Mouse (Mus musculus) olfactory bulb, adult 2 months (tissue): ENCODE data around the gene Otud4. TPM values are rescaled to one million over a fixed set of nuclear protein-coding genes. Genes with fewer than 3 reads are reported as not detected.

Experiments used
- H3K27ac ChIP-seq: fragments of 200-500 bp; 2 replicates; pipeline ENCODE4 v1.5.1; 2012; ENCODE audit warnings: low read depth, low read length; ENCODE audit not compliant: insufficient read depth
- H3K4me1 ChIP-seq: fragments of 200-500 bp; 2 replicates; pipeline ENCODE4 v1.6.1; 2012; ENCODE audit warnings: low read length; ENCODE audit not compliant: control insufficient read depth, insufficient read depth
- H3K4me3 ChIP-seq: fragments of 200-500 bp; 2 replicates; pipeline ENCODE4 v1.5.1; 2012; ENCODE audit warnings: mild to moderate bottlenecking, low read depth, low read length, moderate library complexity; ENCODE audit not compliant: insufficient read depth
- CTCF ChIP-seq: fragments of 200-500 bp; IDR thresholded peaks from 2 replicates; pipeline ENCODE4 v1.5.1; 2012; ENCODE audit warnings: low read depth, mild to moderate bottlenecking, low read length, moderate library complexity; ENCODE audit not compliant: insufficient read depth
- POLR2A ChIP-seq: fragments of 200-500 bp; IDR thresholded peaks from 2 replicates; pipeline ENCODE4 v1.6.1; 2012; ENCODE audit warnings: mild to moderate bottlenecking, low read depth, low read length, moderate library complexity; ENCODE audit not compliant: insufficient read depth
- WGBS: fragments of 180-500 bp; shearing (Covaris S2); methylation state at CpG from one replicate; pipeline ENCODE4 v1.1.7; 2018; 5-methylcytosine and 5-hydroxymethylcytosine counted together
- polyA plus RNA-seq: library from polyadenylated mRNA; stranded (reverse); fragments of >200 nt; gene quantifications from 2 replicates; pipeline ENCODE4 v1.2.4, GENCODE M21; 2012; ENCODE audit warnings: low replicate concordance; ENCODE audit not compliant: missing spikeins, insufficient read depth, insufficient read length

Otud4 gene
- polyA plus RNA-seq, 1 experiment: not detected

DNA sequence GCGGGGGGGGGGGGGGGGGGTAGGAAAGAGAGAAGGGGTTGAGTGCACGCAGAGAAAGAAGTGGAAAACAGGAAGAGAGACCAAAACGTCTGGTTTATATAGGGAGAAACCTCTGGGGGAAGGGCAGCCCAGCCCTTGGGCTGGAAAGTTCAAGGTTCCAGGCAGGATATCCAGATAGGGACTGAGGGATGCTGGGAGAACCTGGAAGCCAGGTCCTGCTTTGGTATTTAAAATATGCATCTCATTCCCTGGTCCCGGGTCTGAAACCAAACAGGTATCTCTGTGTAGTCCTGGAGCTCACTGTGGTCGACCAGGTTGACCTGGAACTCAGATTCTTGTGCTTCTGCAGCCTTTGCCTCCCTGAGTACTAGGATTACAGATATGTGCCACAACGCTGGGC is 73.3 kb downstream of the Otud4 start:
- Histone ChIP-seq H3K4me1 (no peaks in the 10 kb centered on the region), H3K4me3 (no peak overlapping the region), H3K27ac (no peak overlapping the region)
- TF ChIP-seq CTCF: no peak
- no peak for TF ChIP-seq POLR2A
- WGBS: 60% methylated on average over 6 of the region's 6 CpGs

DNA sequence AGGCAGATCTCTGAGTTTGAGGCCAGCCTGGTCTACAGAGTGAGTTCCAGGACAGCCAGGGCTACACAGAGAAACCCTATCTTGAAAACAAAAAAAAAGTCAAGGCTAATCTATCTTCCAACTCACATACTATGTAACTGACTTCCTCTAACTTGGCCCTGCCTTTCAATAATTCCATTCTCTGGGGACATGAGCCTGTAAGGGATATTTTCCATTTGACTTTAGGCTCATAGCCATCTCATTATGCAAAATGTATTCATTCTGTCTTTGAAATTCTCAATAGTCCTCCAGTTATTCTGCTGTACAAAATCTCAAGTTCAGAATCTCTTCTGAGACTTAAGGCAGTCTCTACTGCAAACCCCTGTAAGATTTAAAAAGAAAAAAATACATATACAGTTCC is 82.1 kb downstream of the Otud4 start:
- no peak overlapping the region for H3K27ac ChIP-seq
- H3K4me3 ChIP-seq: no peak overlapping the region
- TF ChIP-seq CTCF (no peak), POLR2A (no peak)
- H3K4me1 ChIP-seq: no peaks in the 10 kb centered on the region

DNA sequence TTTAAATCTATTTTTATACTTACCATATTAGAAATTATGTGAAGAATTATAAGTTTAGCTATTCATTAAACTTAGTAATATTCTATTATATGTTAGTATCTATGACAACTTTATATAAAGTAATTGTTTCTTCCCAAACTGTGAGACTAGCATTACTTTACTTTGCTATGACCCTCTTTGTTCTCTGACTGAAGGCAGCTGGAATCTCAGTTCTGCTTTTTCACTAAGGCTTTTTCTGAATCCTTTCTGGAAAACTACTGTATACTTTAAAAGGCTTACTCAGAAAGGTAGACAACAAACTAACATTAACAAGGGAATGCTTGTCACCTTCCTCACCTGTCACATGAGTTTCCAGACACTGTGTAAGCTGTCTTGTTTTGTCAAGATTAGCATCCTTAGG is 83.9 kb downstream of the Otud4 start:
- Histone ChIP-seq H3K27ac (no peak overlapping the region), H3K4me1 (no peaks in the 10 kb centered on the region), H3K4me3 (no peak overlapping the region)
- TF ChIP-seq CTCF (no peak), POLR2A (no peak)

DNA sequence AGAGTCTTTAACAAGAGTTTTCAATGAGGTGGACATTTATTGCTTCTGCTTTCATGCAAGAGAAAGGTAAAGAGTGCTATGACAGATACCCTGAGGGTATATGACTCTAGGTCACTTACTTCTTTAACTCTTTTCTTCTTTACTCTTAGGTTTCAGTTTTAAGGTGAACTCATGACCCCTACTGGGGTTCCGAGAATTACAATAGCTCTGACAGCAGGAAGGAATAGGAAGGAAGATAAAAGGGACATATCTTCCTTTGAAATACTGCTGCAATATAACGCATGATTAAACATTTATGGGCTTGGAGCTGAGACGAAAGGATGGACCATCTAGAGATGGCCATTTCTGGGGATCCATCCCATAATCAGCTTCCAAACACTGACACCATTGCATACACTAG is 85.2 kb downstream of the Otud4 start:
- Histone ChIP-seq H3K27ac (no peak overlapping the region), H3K4me3 (no peak overlapping the region), H3K4me1 (no peaks in the 10 kb centered on the region)
- whole genome bisulfite sequencing: 83% methylated on average over 3 of the region's 3 CpGs
- TF ChIP-seq CTCF: no peak
- TF ChIP-seq POLR2A: no peak

Other genes starting within 250 kb of the Otud4 start
- not detected in 2 replicates for gene Smad1, start 240.1 kb upstream of the Otud4 start, polyA plus RNA-seq
- not detected in 2 replicates for gene Abce1, start 72.1 kb downstream of the Otud4 start, polyA plus RNA-seq
- gene Anapc10, start 72.2 kb downstream of the Otud4 start, polyA plus RNA-seq: not detected in 2 replicates